Mouse (Mus musculus): Measurements from ENCODE around the gene Sf1.
A peak's percentile ranks its signal among the peaks of the same experiment; 100 is the strongest.

Sf1 gene

DNA sequence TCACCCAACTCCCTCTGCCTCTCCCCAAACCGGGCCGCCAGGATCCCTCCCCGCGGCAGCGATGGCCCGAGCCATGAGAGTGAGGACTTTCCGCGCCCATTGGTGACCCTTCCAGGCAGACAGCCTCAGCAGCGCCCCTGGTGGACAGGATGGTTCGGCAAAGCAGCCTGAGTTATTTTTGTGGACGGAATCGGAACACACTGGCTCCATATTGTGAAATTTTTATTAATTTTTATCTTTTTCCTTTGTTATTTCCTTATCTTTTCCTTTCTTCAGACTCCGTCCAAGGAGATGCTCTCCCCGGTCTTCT lies 12.7 kb downstream of the Sf1 start:
- peak; percentile 82 for DNase-seq

DNA sequence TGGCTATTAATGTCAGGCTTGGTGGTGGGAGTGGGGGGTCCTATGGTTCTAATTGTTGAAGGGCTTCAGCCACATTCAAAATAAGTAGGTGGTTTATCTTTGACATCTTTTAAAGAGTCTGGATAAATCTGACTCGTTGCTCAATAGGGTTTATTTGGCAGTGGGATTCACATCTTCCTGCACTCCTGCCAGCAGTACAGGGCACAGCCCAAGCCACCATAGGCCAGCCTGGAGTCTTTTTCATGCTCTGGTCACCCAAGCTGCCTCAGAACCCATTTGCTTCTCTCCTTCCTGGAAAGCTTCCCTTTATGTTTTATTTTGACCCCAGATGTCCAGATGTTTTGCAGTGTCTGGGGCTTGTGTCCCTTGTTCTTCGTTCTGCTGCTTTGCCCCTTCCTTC lies 13.2 kb downstream of the Sf1 start:
- no peak for DNase-seq

DNA sequence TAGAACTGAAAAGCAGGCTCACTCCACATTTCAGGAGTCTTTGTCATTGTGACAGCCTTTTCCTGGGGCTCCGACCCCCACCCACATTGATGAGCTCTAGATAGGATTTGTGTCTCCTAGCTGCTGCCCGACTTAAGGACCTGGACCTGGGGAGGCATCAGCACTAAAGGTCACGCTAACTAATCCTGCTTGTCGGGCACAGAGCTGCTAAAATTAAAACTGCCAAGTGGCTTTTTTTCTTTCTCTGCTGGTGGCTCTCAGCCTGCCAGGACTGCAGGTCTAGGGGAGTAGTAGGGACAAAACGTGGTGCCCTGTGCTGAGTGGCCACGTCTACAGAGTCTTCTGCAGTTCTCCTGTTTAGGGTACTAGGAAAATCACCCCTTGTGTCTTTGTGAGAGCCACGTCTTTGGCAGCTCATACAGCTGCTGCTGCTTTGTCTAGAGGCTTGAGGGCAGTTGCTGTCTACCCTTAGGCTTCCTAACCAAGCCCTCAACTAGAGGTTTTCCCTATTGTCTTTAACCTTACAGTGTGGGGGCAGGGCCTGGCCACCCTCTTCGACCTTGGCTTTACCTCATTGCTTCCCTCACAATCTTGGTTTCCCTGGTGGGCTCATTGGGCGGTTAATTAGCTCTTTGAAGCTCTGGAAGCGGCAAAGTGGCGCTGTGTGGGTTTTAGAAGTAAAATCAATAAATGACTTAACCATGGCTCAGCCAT lies 14.0 kb downstream of the Sf1 start:
- DNase-seq, result no peak

DNA sequence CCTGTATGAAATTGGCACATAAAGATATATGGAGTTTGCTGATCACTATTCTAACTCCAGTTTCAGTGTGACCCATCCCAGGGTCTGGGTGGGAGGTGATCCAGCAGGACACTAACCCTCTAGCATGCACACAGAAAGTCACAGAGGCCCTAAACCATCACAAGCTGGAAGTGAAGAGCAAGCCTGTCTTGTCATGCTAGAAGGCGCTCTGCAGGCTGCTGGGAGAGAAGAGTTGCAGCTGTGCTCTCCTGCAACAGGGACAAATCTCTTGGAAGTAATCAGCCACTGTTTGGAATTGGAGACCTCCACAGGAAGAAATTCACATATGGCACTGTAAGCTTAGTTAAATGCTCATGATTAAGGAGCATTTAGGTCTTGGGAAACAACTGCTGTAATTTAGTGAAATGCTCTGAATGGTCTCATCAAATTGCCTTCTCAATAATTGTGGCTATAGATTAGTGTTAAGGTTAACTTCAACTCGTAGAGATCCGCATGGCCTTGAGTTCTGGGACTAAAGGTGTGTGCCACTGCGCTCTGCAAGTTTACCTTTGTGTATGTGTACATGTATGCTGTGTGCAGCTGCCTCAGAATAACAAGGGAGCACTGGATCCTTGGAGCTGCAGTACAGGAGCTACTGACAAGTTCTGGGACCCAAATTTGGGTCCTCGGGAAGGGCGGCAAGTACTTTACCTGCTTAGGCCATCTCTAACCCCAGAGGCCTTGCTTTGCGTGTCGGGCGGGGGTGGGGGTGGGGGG lies 17.1 kb downstream of the Sf1 start:
- DNase-seq, result no peak

DNA sequence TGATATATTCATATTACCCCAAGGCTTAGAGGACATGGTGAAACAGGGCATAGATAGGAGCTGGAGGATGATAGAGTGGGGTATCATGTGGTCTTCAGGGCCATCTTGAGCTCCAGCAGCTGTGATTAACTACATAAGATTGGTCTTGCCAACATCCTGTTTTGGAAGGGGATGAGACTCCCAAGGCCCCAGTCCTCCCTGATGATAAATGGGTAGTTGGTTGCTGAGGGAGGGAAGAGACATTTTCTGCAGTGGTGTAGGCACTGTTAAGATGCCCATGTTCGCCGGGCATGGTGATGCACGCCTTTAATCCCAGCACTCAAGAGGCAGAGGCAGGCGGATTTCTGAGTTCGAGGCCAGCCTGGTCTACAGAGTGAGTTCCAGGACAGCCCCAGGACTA lies 17.7 kb downstream of the Sf1 start:
- DNase-seq, result no peak

DNA sequence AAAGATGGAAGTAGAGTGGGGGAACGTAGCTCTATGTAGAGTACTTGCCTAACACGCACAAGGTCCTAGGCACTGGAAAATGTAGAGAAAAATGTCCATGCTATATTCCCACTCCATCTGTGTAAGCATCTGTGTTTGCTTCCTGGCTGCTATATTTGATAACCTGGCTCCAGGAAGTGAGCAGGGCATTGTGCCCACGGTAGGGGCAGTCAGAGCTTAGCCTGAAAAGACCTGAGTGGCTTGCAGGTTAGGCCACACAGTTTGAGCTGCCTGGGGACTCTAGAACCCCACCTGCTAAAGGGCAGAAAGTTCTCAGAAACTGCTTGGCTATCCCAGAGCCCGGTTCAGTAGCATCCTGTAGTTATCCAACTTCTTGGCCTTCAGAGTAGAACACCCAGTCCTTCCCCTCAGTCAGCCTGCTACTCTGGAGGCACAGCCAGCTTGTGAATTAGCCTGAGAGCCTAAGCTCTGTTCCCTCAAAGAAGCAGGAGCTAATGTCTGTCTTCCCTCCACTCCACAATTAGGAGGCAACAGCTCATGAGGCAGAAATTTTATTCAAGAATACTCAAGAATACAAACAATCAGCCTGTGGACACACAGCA lies 18.9 kb downstream of the Sf1 start:
- no peak for DNase-seq

DNA sequence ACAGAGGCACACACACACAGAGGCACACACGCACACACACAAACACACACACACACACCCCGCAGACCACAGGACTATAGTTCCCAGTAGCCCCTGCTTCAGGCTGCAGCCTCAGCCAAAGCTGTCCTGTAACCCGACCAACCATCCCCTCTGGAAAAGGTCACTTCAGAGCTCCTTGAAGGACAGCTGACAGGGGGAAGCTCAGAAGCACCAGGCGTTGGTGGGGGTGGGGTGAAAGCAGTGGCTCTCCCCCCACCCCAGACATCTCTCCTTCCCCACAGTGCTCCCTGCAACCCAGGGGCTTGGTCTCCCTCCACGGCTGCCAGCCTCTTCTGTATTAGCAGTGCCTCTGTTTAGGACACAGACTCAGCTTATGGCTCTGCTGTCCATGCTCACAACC lies 20.0 kb downstream of the Sf1 start:
- no peak for DNase-seq

DNA sequence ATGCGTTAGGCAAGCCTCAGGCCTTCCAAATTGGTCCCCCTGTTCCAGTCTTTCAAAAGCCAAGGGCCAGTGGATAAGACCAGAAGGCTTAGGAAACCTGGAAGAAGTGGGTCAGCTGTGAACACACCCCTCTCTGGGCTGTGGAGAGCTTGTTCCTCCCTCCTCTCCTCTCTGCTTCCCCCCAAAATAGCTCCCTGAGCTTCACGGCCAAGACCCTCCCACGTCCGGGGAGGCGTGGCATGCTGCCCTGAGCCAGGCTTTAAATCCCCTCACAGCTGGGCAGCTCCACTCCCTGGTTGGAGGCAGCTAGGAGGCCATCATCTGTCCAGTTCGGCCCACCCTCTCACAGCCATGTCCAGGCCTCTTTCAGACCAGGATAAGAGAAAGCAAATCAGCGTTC lies 20.6 kb downstream of the Sf1 start, which contains the start of gene Pygm:
TSS of gene Pygm (plus strand) at position 272 of the 400 bp plus-strand sequence.
- DNase-seq, result peak; percentile 93

DNA sequence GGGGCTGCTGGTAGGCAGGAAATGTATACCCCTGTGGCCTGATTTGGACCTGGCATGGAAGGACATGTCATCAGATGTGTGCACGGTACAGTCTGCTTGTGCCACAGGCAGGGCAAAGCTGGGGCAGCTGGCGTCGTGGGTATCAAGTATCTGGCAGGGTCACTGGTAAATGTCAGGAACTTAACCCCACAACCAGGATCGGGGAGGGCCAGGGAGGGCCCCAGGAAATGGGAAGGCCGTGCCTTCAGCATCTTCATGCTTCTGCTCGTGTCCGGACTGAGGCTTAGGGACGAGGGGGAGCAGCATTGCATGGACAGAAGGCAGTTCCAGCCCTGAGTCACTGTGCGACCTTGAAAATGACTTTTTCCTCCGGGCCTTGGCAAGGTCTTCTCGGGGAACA lies 21.5 kb downstream of the Sf1 start:
- DNase-seq, result no peak

DNA sequence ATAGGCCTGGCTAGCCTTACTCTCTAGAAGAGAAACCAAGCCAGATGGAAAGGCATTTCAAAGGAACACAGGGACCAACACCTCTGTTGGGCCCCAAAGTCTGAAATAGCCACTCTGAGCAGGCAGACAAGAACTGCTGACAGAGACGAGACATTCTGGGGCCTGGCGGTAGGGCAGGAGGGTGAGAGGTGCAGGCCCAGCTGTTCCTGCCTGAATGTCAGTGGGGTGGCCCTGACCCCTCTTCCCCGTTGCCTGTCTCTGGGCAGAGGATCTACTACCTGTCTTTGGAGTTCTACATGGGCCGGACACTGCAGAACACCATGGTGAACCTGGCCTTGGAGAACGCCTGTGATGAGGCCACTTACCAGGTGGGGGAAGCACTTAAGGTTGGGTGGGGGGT lies 21.9 kb downstream of the Sf1 start:
- DNase-seq, result no peak

DNA sequence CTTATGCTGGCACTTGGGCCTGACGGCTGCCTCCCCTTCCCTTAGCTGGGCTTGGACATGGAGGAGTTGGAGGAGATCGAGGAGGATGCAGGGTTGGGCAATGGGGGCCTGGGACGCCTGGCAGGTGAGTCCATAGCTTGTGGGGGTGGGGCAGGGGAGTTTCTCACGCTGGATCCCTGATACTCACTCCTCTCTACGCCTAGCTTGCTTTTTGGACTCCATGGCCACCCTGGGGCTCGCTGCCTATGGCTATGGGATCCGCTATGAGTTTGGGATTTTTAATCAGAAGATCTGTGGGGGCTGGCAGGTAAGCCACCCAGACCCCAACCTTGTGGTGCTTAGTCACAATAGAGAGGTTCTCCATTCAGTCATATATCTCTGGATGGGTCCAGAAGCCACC lies 22.3 kb downstream of the Sf1 start:
- no peak for DNase-seq

DNA sequence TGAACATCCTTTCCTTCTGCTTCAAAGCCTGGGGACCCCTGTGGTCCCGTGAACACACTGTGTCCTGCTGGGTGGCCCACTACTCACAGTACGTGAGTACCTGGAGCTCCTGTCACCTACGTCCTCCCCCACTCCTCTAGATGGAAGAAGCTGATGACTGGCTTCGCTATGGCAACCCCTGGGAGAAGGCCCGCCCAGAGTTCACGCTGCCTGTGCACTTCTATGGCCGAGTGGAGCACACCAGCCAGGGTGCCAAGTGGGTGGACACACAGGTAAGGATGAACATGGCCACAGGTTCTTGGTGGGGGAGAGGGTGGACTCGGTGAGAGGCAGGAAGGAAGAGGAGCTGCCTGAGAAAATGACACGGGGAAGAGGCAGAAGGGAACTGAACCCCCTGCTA lies 22.7 kb downstream of the Sf1 start:
- DNase-seq, result no peak

DNA sequence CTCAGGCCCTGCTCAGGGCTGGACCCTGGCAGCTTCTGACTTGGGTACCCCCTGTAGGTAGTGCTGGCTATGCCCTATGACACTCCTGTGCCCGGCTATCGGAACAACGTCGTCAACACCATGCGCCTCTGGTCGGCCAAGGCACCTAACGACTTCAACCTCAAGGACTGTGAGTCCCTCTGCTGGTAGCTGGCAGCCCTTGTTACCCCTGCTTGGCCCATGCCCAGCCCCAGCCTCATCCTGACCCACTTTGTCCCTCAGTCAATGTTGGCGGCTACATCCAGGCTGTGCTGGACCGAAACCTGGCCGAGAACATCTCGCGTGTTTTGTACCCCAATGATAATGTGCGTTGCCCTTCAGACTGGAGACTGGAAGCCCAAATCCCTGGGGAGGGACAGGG lies 24.5 kb downstream of the Sf1 start:
- no peak for DNase-seq

DNA sequence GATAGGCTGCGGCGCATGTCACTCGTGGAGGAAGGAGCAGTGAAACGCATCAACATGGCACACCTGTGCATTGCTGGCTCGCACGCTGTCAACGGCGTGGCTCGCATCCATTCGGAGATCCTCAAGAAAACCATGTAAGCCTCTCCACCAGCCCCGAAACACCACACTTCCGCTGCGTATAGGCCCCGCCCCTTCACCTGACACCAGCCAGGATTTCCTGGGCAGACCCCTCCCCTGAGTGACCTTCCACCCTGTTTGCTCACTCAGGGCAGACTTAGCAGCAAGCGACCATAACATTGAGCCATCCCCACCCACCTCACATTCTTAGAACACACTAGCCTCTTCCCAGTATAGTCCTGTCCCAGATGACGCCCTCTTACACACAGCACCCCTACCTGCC lies 26.3 kb downstream of the Sf1 start:
- no peak for DNase-seq

DNA sequence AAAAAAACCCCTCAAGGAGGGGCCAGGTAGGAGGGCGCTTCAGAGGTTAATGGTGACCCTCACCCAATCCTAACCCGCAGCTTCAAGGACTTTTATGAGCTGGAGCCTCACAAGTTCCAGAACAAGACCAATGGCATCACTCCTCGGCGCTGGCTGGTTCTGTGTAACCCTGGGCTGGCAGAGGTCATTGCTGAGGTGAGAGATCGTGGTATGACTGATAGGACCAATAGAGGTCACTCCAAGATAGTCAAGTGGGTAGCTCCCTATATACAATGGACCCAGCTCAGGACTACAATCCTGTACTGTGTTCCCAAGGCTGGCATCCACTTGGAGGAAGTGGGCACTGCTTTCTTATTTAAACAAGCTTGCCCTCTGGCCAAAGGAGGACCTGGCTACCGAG lies 26.8 kb downstream of the Sf1 start:
- DNase-seq, result no peak

DNA sequence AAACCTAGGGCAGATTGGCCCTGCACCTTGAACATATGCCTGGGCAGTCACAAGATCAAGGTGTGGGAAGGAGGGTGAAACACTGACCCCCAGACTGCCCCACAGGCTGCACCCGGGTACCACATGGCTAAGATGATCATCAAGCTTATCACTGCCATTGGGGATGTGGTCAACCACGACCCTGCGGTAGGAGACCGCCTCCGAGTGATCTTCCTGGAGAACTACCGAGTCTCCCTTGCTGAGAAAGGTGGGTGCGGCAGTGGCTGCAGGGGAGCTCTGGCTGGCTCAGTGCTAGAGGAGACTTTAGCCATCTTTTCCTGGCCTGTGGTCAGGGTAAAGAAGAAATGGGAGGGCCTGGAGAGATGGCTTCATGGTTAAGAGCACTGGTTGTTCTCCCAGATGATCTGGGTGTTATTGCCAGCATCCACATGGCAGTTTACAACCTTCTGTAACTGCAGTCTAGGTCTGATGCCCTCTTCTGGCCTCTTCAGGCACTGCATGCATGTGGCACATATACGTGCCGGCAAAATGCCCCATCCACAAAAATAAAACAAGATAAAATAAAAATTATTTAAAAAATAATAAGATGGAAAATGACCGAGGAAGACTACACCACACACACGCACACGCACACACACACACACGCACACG lies 29.4 kb downstream of the Sf1 start:
- DNase-seq, result no peak

DNA sequence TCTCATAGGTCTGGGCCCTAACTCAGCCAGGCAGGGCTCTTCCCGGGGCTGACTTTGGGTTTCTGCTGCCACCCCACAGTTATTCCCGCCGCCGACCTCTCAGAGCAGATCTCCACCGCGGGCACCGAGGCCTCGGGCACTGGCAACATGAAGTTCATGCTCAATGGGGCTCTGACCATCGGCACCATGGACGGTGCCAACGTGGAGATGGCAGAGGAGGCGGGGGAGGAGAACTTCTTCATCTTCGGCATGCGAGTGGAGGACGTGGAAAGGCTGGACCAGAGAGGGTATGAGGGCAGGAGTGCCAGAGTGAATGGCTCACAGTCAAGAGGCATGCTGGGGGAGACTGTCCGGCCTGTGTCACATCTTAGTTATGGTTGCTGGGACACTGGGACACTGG lies 30.1 kb downstream of the Sf1 start:
- DNase-seq, result no peak

DNA sequence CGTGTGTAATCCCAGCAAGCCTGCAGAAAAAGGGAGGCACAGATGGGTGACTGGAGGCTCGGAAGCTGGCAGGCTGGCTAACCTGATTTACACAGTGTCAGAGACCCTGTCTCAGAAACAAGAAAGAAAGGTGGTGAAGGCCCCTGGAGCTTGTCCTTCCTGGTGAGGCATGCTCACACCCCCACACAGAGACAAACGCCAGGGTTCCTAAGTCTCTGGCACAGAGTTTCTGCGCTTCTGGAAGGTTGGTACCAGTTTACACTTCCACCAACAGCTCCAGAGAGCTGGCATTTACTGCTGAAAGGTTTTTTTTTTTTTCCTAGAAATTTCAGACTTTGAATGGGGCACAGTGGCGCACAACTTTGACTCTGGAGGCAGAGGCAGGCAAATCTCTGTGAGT lies 32.7 kb downstream of the Sf1 start:
- no peak for DNase-seq

DNA sequence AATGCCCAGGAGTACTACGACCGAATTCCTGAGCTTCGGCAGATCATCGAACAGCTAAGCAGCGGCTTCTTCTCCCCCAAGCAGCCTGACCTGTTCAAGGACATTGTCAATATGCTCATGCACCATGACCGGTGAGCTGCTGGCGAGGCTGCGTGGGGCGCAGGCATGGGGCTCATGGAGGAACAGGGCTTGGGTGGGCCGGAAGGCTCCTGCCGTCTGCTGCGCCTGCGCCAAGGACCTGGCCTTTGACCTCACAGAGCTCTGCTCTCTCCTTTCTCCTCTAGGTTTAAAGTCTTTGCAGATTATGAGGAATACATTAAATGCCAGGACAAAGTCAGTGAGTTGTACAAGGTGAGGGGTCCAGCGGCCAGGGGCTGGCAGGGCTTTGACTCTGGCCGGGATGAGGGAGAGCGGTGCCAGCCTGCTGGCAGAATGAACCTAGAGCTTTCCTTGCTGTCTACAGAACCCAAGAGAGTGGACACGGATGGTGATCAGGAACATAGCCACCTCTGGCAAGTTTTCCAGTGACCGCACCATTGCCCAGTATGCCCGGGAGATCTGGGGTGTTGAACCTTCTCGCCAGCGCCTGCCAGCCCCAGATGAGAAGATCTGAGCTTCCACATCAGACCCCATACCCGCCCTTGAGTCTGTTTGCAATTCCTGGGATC lies 34.2 kb downstream of the Sf1 start:
- no peak for DNase-seq

DNA sequence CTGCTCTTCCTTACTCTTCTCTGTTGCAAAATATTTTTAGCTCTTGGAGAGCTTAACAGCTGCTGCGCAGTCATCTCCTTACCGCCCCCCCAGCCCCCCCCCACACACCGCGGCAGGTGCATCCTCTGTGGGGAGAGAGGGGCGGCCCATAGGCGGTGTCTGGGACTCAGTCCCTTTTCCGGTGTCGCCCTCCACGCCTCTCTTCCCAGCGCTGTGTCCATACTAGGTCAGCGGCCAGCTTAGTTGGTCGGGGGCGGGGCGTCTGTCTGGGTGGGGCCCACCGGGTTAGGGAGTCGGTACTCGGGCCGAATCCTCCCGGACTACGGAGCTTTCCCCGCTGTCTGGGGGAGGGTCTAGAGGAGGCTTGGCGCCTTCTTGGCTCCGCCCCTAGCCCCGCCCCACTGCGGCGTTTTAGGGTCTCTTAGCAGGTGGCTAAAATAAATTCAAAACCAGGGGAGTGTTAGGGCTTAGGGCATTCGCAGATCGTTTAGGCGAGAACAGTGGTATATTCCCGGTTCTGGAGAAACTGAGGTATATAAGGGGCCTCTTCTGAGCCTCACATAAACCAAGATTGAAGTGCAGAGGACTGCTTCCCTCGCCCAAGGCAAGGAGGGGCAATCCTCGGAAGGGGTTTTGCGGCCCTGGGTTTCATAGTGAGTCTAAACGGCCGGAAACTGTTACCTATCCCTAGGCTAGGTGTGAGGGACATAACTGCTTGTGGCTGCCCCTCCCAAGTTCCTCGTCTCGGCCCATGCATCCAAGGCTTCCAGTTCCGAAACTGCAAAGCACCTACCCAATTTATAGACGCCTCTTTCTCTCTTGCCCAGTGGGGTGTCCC lies 35.2 kb downstream of the Sf1 start:
- DNase-seq, result peak; percentile 88

DNA sequence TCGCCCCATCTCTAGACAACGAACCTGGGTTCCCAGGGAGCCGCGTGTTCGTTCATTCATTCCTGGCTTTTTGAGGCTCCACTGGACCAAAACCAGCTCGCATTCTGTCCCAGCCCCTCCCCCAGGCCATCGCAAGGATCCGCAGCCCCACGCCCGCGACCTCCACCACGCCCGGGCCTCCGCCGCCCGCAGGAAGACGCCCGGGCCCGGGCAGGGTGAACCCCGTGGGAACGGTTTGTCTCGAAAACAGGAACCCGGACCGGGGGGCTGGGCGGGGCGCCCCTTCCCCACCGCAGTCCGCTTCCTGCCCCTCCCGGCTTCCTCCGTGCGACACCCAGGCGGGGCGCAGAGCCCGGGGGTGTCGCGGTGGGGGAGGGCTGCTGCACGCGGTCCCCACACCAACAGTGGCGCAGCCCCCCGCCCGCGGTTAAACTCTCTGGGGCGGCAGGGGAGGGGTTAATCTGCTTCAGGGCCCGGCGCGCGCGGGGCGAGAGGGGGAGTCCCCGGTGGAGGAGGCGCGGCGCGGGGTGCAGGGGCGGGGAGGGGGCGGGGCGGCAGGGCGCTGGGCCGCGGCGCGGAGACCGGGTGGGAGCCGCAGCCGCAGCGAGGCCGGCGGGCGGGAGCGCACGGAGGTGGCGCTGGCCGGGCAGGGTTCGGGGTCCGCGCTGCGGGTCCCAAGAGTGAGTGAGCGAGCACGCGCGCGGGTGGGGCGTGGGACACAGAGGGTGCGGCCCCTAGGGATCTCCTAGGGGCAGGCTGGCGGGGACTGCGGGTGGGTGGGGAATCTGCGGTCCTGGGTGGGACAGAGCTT lies 36.0 kb downstream of the Sf1 start, which contains the start of gene Rasgrp2:
TSS of gene Rasgrp2 (plus strand) at position 56 of the 811 bp plus-strand sequence.
- peak; percentile 82 for DNase-seq
